Mouse (Mus musculus) liver, postnatal 0 days (tissue): ENCODE data around the gene Cst3.

Experiments used
- CTCF ChIP-seq: sonication (generic); IDR thresholded peaks from 2 replicates; pipeline ENCODE4 v1.5.1; 2016; ENCODE audit warnings: antibody characterized with exemption, low read depth
- EP300 ChIP-seq: IDR thresholded peaks from 2 replicates; pipeline ENCODE4 v1.6.1; 2016; ENCODE audit warnings: antibody characterized with exemption, low read depth, mild to moderate bottlenecking

DNA sequence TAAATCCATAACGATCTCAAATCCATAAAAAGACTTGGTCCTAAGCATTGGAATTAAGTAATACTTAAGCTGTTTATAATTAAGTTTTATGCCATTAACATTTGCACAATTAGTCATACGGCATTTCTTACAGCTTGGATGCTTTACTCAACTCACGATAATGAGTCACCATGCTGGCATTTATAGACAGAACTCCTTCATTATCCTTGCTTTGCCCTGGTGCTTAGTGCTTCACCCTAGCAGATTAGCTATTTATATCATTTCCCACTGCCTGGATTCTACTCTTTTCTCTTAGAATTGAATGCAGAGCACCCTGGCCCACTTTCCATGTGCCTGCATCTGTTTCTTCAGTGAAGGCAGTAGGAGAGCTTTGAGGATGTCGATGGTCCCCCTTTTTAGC, 18.0 kb downstream of the Cst3 start:
- TF ChIP-seq CTCF (no peak), EP300 (no peak)
